Mouse (Mus musculus): ENCODE measurements around the gene Exoc3l2.

DNA sequence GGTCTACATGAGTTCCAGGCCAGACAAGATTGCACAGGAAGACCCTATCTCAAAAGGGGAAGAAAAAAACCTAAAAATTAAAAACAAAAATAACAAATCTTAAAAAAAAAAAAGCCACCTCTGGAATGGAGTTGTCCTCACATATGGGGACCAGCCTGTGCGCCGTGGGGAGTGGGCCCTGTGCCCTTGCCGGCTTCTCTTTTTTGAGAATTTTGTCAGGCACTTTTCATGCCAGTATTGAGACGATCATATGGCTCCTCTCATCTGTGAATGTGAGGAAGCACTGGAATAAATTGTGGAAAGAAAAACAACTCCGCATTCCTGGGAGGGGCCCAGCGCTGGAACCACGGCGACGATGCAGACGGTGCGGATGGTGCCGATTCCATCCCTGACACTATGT lies 14.0 kb upstream of the Exoc3l2 start:
- no peak for TF ChIP-seq CTCF (IDR thresholded peaks at IDR 0.05; ENCODE audit: insufficient read depth, low read depth, low read length)
- TF ChIP-seq POLR2A (IDR thresholded peaks at IDR 0.05; ENCODE audit: insufficient read depth, low read depth, low read length), result no peak
